Mouse (Mus musculus) CH12.LX (cell line): Measurements from ENCODE around the gene Ints5. TPM values are rescaled to one million over a fixed set of nuclear protein-coding genes. Genes with fewer than 3 reads are reported as not detected.

Experiments
- DNase-seq: peaks from one replicate; pipeline ENCODE4 v3.0.0-alpha.2; 2013; ENCODE audit errors: extremely low read depth
- H3K27ac ChIP-seq: 2 replicates; pipeline ENCODE4 v1.5.1; 2012; ENCODE audit warnings: low read depth, mild to moderate bottlenecking, control low read depth, moderate library complexity; ENCODE audit not compliant: insufficient read depth
- H3K27me3 ChIP-seq: replicated peaks from 2 replicates; pipeline ENCODE3; 2012; ENCODE audit warnings: inconsistent platforms
- H3K36me3 ChIP-seq, 2 experiments: replicated peaks in 1 of 2; 2 replicates each; pipeline versions ENCODE3 to v1.6.1; 2012; ENCODE audit warnings: inconsistent platforms in 1 of 2, low read length in 1 of 2, mild to moderate bottlenecking in 1 of 2, mixed read lengths in 1 of 2, moderate library complexity in 1 of 2; ENCODE audit not compliant: control insufficient read depth in 1 of 2, insufficient read depth in 1 of 2
- H3K4me1 ChIP-seq, 2 experiments: 2 replicates each; pipeline ENCODE4 v1.6.1; 2012; ENCODE audit warnings: inconsistent platforms in 1 of 2, moderate library complexity in 1 of 2; ENCODE audit not compliant: insufficient read depth in 2 of 2, control insufficient read depth in 1 of 2
- H3K4me2 ChIP-seq: 2 replicates; pipeline ENCODE4 v1.6.1; 2012; ENCODE audit warnings: low read depth, mild to moderate bottlenecking, control low read depth; ENCODE audit not compliant: poor library complexity, insufficient read depth, severe bottlenecking
- H3K4me3 ChIP-seq, 3 experiments: fragments of 150-350 bp in 1 of 3; sonication (generic) in 1 of 3; replicated peaks in 1 of 3; 2 replicates each; pipeline versions ENCODE3 to v1.5.1; 2011 to 2012; ENCODE audit warnings: low read depth in 2 of 3, low read length in 2 of 3, mild to moderate bottlenecking in 2 of 3, moderate library complexity in 2 of 3, control low read depth in 1 of 3, improper control_type of control experiment in 1 of 3, inconsistent platforms in 1 of 3, mixed read lengths in 1 of 3; ENCODE audit not compliant: poor library complexity in 1 of 3
- H3K79me2 ChIP-seq: replicated peaks from 2 replicates; pipeline ENCODE4 v1.6.1; 2012; ENCODE audit warnings: mild to moderate bottlenecking, moderate library complexity; ENCODE audit not compliant: control insufficient read depth, poor library complexity, insufficient read depth, severe bottlenecking; ENCODE audit errors: extremely low read depth
- H3K9ac ChIP-seq: 2 replicates; pipeline ENCODE4 v1.6.1; 2012; ENCODE audit warnings: low read depth, mild to moderate bottlenecking, control low read depth, moderate library complexity; ENCODE audit not compliant: insufficient read depth
- H3K9me3 ChIP-seq: replicated peaks from 2 replicates; pipeline ENCODE3; 2012; ENCODE audit warnings: low read length, inconsistent platforms, mixed read lengths
- BHLHE40 ChIP-seq: IDR thresholded peaks from 2 replicates; pipeline ENCODE4 v1.6.1; 2011; ENCODE audit warnings: mild to moderate bottlenecking, low read depth, low read length, improper control_type of control experiment
- CHD1 ChIP-seq: IDR thresholded peaks from 2 replicates; pipeline ENCODE4 v1.6.1; 2012; ENCODE audit warnings: low read depth, low read length, improper control_type of control experiment, inconsistent platforms
- CHD2 ChIP-seq: IDR thresholded peaks from 2 replicates; pipeline ENCODE4 v1.6.1; 2011; ENCODE audit warnings: low read length, improper control_type of control experiment
- CTCF ChIP-seq, 2 experiments: IDR thresholded peaks in 1 of 2; conservative IDR thresholded peaks in 1 of 2; 2 replicates each; pipeline ENCODE4 v1.5.1; 2011 to 2012; ENCODE audit warnings: low read depth in 2 of 2, low read length in 2 of 2, improper control_type of control experiment in 1 of 2, inconsistent platforms in 1 of 2, mild to moderate bottlenecking in 1 of 2, moderate library complexity in 1 of 2
- E2F4 ChIP-seq: IDR thresholded peaks from 2 replicates; pipeline ENCODE4 v1.6.1; 2011; ENCODE audit warnings: low read depth, low read length, improper control_type of control experiment; ENCODE audit not compliant: insufficient replicate concordance
- ELF1 ChIP-seq: IDR thresholded peaks from 2 replicates; pipeline ENCODE4 v1.6.1; 2014; ENCODE audit warnings: low read depth, mild to moderate bottlenecking, inconsistent platforms, low read length, improper control_type of control experiment
- EP300 ChIP-seq: IDR thresholded peaks from 2 replicates; pipeline ENCODE4 v1.6.1; 2011; ENCODE audit warnings: low read length, improper control_type of control experiment
- ETS1 ChIP-seq: conservative IDR thresholded peaks from 2 replicates; pipeline ENCODE4 v1.6.1; 2012; ENCODE audit warnings: low read depth, mild to moderate bottlenecking, inconsistent platforms, low read length, improper control_type of control experiment, moderate library complexity
- IRF4 ChIP-seq: IDR thresholded peaks from 2 replicates; pipeline ENCODE4 v1.6.1; 2014; ENCODE audit warnings: low read depth, mild to moderate bottlenecking, inconsistent platforms, low read length, improper control_type of control experiment
- JUN ChIP-seq: IDR thresholded peaks from 2 replicates; pipeline ENCODE4 v1.6.1; 2011; ENCODE audit warnings: low read depth, mild to moderate bottlenecking, low read length, improper control_type of control experiment, moderate library complexity; ENCODE audit not compliant: insufficient read depth
- JUND ChIP-seq: conservative IDR thresholded peaks from 2 replicates; pipeline ENCODE4 v1.6.1; 2011; ENCODE audit warnings: low read depth, low read length, improper control_type of control experiment
- KAT2A ChIP-seq: IDR thresholded peaks from 2 replicates; pipeline ENCODE4 v1.6.1; 2012; ENCODE audit warnings: low read length, improper control_type of control experiment, inconsistent platforms; ENCODE audit not compliant: insufficient replicate concordance
- MAFK ChIP-seq: IDR thresholded peaks from 2 replicates; pipeline ENCODE4 v1.6.1; 2011; ENCODE audit warnings: low read length, improper control_type of control experiment; ENCODE audit not compliant: insufficient replicate concordance
- MAX ChIP-seq: IDR thresholded peaks from 2 replicates; pipeline ENCODE4 v1.6.1; 2011; ENCODE audit warnings: low read length, improper control_type of control experiment
- MAZ ChIP-seq: IDR thresholded peaks from 2 replicates; pipeline ENCODE4 v1.6.1; 2012; ENCODE audit warnings: low read depth, mild to moderate bottlenecking, inconsistent platforms, low read length, improper control_type of control experiment, moderate library complexity
- MEF2A ChIP-seq: IDR thresholded peaks from 2 replicates; pipeline ENCODE4 v1.6.1; 2014; ENCODE audit warnings: low read depth, mild to moderate bottlenecking, inconsistent platforms, low read length, improper control_type of control experiment, borderline replicate concordance
- MXI1 ChIP-seq: IDR thresholded peaks from 2 replicates; pipeline ENCODE4 v1.6.1; 2011; ENCODE audit warnings: mild to moderate bottlenecking, low read depth, low read length, improper control_type of control experiment
- MYC ChIP-seq: IDR thresholded peaks from 2 replicates; pipeline ENCODE4 v1.6.1; 2011; ENCODE audit warnings: low read depth, mild to moderate bottlenecking, improper control_type of control experiment, low read length
- NELFE ChIP-seq: IDR thresholded peaks from 2 replicates; pipeline ENCODE4 v1.6.1; 2011; ENCODE audit warnings: low read depth, low read length, improper control_type of control experiment
- NRF1 ChIP-seq: IDR thresholded peaks from 2 replicates; pipeline ENCODE4 v1.6.1; 2014; ENCODE audit warnings: low read depth, mild to moderate bottlenecking, inconsistent platforms, low read length, improper control_type of control experiment, moderate library complexity
- PAX5 ChIP-seq: IDR thresholded peaks from 2 replicates; pipeline ENCODE4 v1.6.1; 2012; ENCODE audit warnings: low read length, inconsistent platforms, mixed read lengths
- POLR2A ChIP-seq: IDR thresholded peaks from 2 replicates; pipeline ENCODE4 v1.6.1; 2011; ENCODE audit warnings: low read depth, mild to moderate bottlenecking, improper control_type of control experiment, low read length
- POLR2AphosphoS2 ChIP-seq: IDR thresholded peaks from 2 replicates; pipeline ENCODE4 v1.6.1; 2011; ENCODE audit warnings: low read depth, low read length, improper control_type of control experiment
- SMC3 ChIP-seq: IDR thresholded peaks from 2 replicates; pipeline ENCODE4 v1.6.1; 2011; ENCODE audit warnings: low read depth, low read length, improper control_type of control experiment
- TBP ChIP-seq: conservative IDR thresholded peaks from 2 replicates; pipeline ENCODE4 v1.6.1; 2011; ENCODE audit warnings: low read depth, low read length, improper control_type of control experiment
- TCF12 ChIP-seq: IDR thresholded peaks from 2 replicates; pipeline ENCODE4 v1.6.1; 2014; ENCODE audit warnings: low read depth, mild to moderate bottlenecking, inconsistent platforms, low read length, improper control_type of control experiment
- UBTF ChIP-seq: IDR thresholded peaks from 2 replicates; pipeline ENCODE4 v1.6.1; 2012; ENCODE audit warnings: low read depth, mild to moderate bottlenecking, inconsistent platforms, low read length, improper control_type of control experiment, moderate library complexity
- USF1 ChIP-seq: IDR thresholded peaks from 2 replicates; pipeline ENCODE4 v1.6.1; 2014; ENCODE audit warnings: low read depth, mild to moderate bottlenecking, inconsistent platforms, low read length, improper control_type of control experiment
- USF2 ChIP-seq: conservative IDR thresholded peaks from 2 replicates; pipeline ENCODE4 v1.6.1; 2011; ENCODE audit warnings: low read depth, low read length, improper control_type of control experiment
- ZC3H11A ChIP-seq: IDR thresholded peaks from 2 replicates; pipeline ENCODE4 v1.6.1; 2012; ENCODE audit warnings: low read depth, mild to moderate bottlenecking, inconsistent platforms, low read length, improper control_type of control experiment
- ZKSCAN1 ChIP-seq: IDR thresholded peaks from 2 replicates; pipeline ENCODE4 v1.6.1; 2012; ENCODE audit warnings: low read depth, inconsistent platforms, low read length, improper control_type of control experiment, borderline replicate concordance
- ZMIZ1 ChIP-seq: IDR thresholded peaks from 2 replicates; pipeline ENCODE4 v1.6.1; 2012; ENCODE audit warnings: low read depth, mild to moderate bottlenecking, inconsistent platforms, low read length, improper control_type of control experiment
- ZNF384 ChIP-seq: IDR thresholded peaks from 2 replicates; pipeline ENCODE4 v1.6.1; 2012; ENCODE audit warnings: low read depth, low read length, improper control_type of control experiment, inconsistent platforms
- dilution Hi-C: fragments of 300-500 bp; cut with MboI; formaldehyde crosslinking; loops from 2 replicates; pipeline ENCODE4 v1.14.3; 2020; ENCODE audit warnings: low sequenced_read_pairs; ENCODE audit not compliant: extremely low pct_unique_long_range_greater_than_20kb, extremely low pct_ligation_motif_present
- in situ Hi-C: fragments of 300-500 bp; cut with MboI; formaldehyde crosslinking; loops from 3 replicates; pipeline ENCODE4 v1.14.3; 2019; ENCODE audit warnings: low sequenced_read_pairs, low pct_ligation_motif_present, low pct_unique_long_range_greater_than_20kb, mixed read lengths
- polyA plus RNA-seq: library from polyadenylated mRNA; unstranded; fragments of >175 nt; gene quantifications from 2 replicates; pipeline ENCODE4 v1.2.1, GENCODE M21; 2012; ENCODE audit warnings: low read depth; ENCODE audit not compliant: insufficient read length
- total RNA-seq, 2 experiments: library from RNA; depleted of rRNA; stranded (reverse); fragments of 300-350 nt in 1 of 2; fragments of >200 nt in 1 of 2; gene quantifications; 2 replicates each; pipeline ENCODE4 v1.2.3; 2012 to 2014

Gene Ints5
- total and polyA plus RNA-seq, 3 experiments = 17.2 to 38.9 (median 38.0) TPM

DNA sequence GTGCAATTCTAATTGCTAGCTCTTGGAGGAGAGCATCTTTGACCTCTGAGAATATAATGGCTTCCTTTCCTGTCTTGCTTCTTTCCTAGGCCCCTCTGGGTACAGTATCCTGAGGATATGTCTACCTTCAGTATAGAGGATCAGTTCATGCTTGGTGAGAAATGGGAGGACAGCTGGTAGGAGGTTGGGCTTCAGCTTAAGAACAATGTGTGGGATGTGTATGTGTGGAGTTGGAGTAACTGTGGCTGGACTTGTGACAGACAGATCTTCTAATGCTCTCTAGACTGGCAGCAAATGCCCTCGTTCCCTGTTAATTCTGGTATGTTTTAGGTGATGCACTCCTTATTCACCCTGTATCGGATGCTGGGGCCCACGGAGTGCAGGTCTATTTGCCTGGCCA lies 21.4 kb downstream of the Ints5 start:
- no peak overlapping the region for H3K4me3 ChIP-seq
- H3K4me2 ChIP-seq = no peak overlapping the region
- no peaks in the 10 kb centered on the region for H3K27me3 ChIP-seq
- dilution Hi-C loops = no loop called here
- no peak for DNase-seq
- TF ChIP-seq EP300 = no peak
- no peak for TF ChIP-seq NRF1
- TF ChIP-seq CTCF (conservative IDR thresholded peaks at IDR 0.05 in 1 of 2, IDR thresholded peaks at IDR 0.05 in 1 of 2; ENCODE audit: low read depth in 2 of 2, low read length in 2 of 2) = no peak
- TF ChIP-seq, all 38 proteins: peak for 0
- no peaks in the 10 kb centered on the region for H3K79me2 ChIP-seq
- H3K27ac ChIP-seq = no peak overlapping the region
- peaks cover 74 to 80% of the 10 kb centered on the region in 2 experiments for H3K36me3 ChIP-seq
- no peak overlapping the region for H3K9ac ChIP-seq
- no peaks in the 10 kb centered on the region for H3K4me1 ChIP-seq
- H3K9me3 ChIP-seq = no peaks in the 10 kb centered on the region
- in situ Hi-C loops = no loop called here

- no peaks in the 10 kb centered on the region for H3K27me3 ChIP-seq
- peaks cover 0 to 18% of the 10 kb centered on the region in 2 experiments; a peak in 2 of 4 replicates for H3K4me1 ChIP-seq
- in situ Hi-C loops (no loop called here), dilution Hi-C loops (no loop called here)
- peak overlapping the region; percentile 93 for H3K4me2 ChIP-seq
- peaks cover 31 to 47% of the 10 kb centered on the region in 2 experiments for H3K36me3 ChIP-seq
- peak overlapping the region; percentile 96 for H3K27ac ChIP-seq
- DNase-seq = peak; percentile 61
- H3K9ac ChIP-seq = peak overlapping the region; percentile 96
- H3K4me3 ChIP-seq = peak overlapping the region; percentile 17 to 81 (median 46)
- H3K79me2 ChIP-seq = peaks cover 19% of the 10 kb centered on the region
- no peaks in the 10 kb centered on the region for H3K9me3 ChIP-seq
- TF ChIP-seq CTCF (conservative IDR thresholded peaks at IDR 0.05 in 1 of 2, IDR thresholded peaks at IDR 0.05 in 1 of 2; ENCODE audit: low read depth in 2 of 2, low read length in 2 of 2) = 0 out of 4 replicates have a peak, but pooled peaks of 1 of the 2 experiments have one; percentile 24
- no peak for TF ChIP-seq ZC3H11A
- TF ChIP-seq JUND = no peak
- no peak for TF ChIP-seq KAT2A
- TF ChIP-seq MXI1 = peak; percentile 41; the same call in 1 of the 2 replicates
- no peak for TF ChIP-seq E2F4
- no peak; the same call in none of the 2 replicates for TF ChIP-seq TBP
- no peak for TF ChIP-seq USF1
- TF ChIP-seq MAX = no peak
- peak; percentile 45; the same call in 1 of the 2 replicates for TF ChIP-seq ETS1
- no peak for TF ChIP-seq ZMIZ1
- TF ChIP-seq CHD2 = no peak
- TF ChIP-seq SMC3 = no peak; the same call in 1 of the 2 replicates
- TF ChIP-seq MYC = 0 out of 2 replicates have a peak, but pooled peaks have one; percentile 37
- TF ChIP-seq BHLHE40 = no peak
- TF ChIP-seq USF2 = no peak
- TF ChIP-seq EP300 = 0 out of 2 replicates have a peak, but pooled peaks have one; percentile 27
- no peak; the same call in 1 of the 2 replicates for TF ChIP-seq ZNF384
- TF ChIP-seq CHD1 = no peak
- TF ChIP-seq POLR2AphosphoS2 = no peak
- no peak for TF ChIP-seq ZKSCAN1
- TF ChIP-seq MAZ = 0 out of 2 replicates have a peak, but pooled peaks have one; percentile 19
- TF ChIP-seq IRF4 = peak; percentile 67
- TF ChIP-seq TCF12 = no peak
- no peak for TF ChIP-seq MEF2A
- TF ChIP-seq MAFK = 0 out of 2 replicates have a peak, but pooled peaks have one; percentile 52
- peak; percentile 41; the same call in 1 of the 2 replicates for TF ChIP-seq ELF1
- TF ChIP-seq JUN = no peak
- peak; percentile 31; the same call in 1 of the 2 replicates for TF ChIP-seq NELFE
- no peak for TF ChIP-seq UBTF
- peak; percentile 55 for TF ChIP-seq POLR2A
- no peak for TF ChIP-seq PAX5
Measured at GRCm38 (mm10) chr19:8919000-8919399, 26.2 kb downstream of the Ints5 start.
